ENCODE assay signal across 21 mouse cellular contexts in genomic region chr7:138313733-138314132, GRCm38 (mm10).
"Had no signal": no experiment of that assay in that cellular context is flagged by ENCODE, and none has a peak within 500 bp of the region (broad histone marks: within the 10 kb centered on the region; RNA-seq: fewer than 3 reads in every experiment).

No protein-coding gene starts in this region.

- H3K27ac ChIP-seq: heart, embryonic 10.5 days; hindbrain, embryonic 13.5 days; hindbrain, embryonic 15.5 days; hindbrain, postnatal 0 days; layer of hippocampus, adult 2 months; left cerebral cortex, adult 2 months; limb, embryonic 10.5 days; limb, embryonic 12.5 days; liver, embryonic 13.5 days had no signal

- DNase-seq: gastrocnemius, postnatal 14 days; gastrocnemius, postnatal 36 days; heart, adult 18-20 months; heart, postnatal 10 days; kidney, adult 18-20 months; kidney, adult 8-10 months; kidney, postnatal 10 days; kidney, postnatal 25 days; kidney, postnatal 4 days; liver; liver, embryonic 13.5 days had no signal

- H3K4me2 ChIP-seq: heart, embryonic 12.5 days; hindbrain, embryonic 13.5 days; hindbrain, embryonic 15.5 days; limb, embryonic 12.5 days; liver, embryonic 11.5 days; liver, embryonic 13.5 days had no signal

- H3K36me3 ChIP-seq: heart, embryonic 10.5 days; heart, embryonic 12.5 days; hindbrain, embryonic 13.5 days; hindbrain, embryonic 15.5 days; limb, embryonic 10.5 days; limb, embryonic 12.5 days; liver, embryonic 13.5 days had no signal

- H3K9me3 ChIP-seq: heart, embryonic 10.5 days; heart, embryonic 12.5 days; hindbrain, embryonic 13.5 days; hindbrain, embryonic 15.5 days; limb, embryonic 10.5 days; limb, embryonic 12.5 days; liver, embryonic 13.5 days had no signal

- H3K4me1 ChIP-seq: heart, embryonic 10.5 days; heart, embryonic 12.5 days; hindbrain, embryonic 13.5 days; hindbrain, embryonic 15.5 days; limb, embryonic 10.5 days; limb, embryonic 12.5 days; liver, embryonic 13.5 days had no signal

- H3K9ac ChIP-seq: heart, embryonic 12.5 days; hindbrain, embryonic 13.5 days; hindbrain, embryonic 15.5 days; limb, embryonic 12.5 days; liver, embryonic 13.5 days had no signal

- ATAC-seq: hindbrain, postnatal 0 days had no signal

- H3K4me3 ChIP-seq: heart, embryonic 10.5 days; heart, embryonic 12.5 days; hindbrain, embryonic 13.5 days; hindbrain, embryonic 15.5 days; layer of hippocampus, adult 2 months; left cerebral cortex, adult 2 months; limb, embryonic 10.5 days; limb, embryonic 12.5 days; liver, embryonic 13.5 days had no signal

- H3K27me3 ChIP-seq: heart, embryonic 12.5 days; hindbrain, embryonic 13.5 days; hindbrain, embryonic 15.5 days; limb, embryonic 12.5 days; liver, embryonic 13.5 days had no signal
